Mouse (Mus musculus) lung, adult 2 months (tissue): Measurements from ENCODE around the gene Eaf2.

Experiments
- CTCF ChIP-seq: fragments of 200-500 bp; IDR thresholded peaks from 2 replicates; pipeline ENCODE4 v1.5.1; 2011; ENCODE audit warnings: mild to moderate bottlenecking, low read length, control low read depth; ENCODE audit not compliant: insufficient read depth
- POLR2A ChIP-seq: fragments of 200-500 bp; IDR thresholded peaks from 2 replicates; pipeline ENCODE4 v1.6.1; 2011; ENCODE audit warnings: low read depth, mild to moderate bottlenecking, control low read depth, low read length, borderline replicate concordance; ENCODE audit errors: extremely low read depth

GRCm38 (mm10) chr16:36770191-36770771 lies 104.5 kb downstream of the Eaf2 start:
- no peak for TF ChIP-seq CTCF
- TF ChIP-seq POLR2A = no peak
